Mouse (Mus musculus) subcutaneous adipose tissue, adult 2 months (tissue): ENCODE results near the gene Mutyh. TPM values are rescaled to one million over a fixed set of nuclear protein-coding genes. Genes with fewer than 3 reads are reported as not detected.

Source experiments
- polyA plus RNA-seq: library from polyadenylated mRNA; depleted of rRNA; stranded (reverse); fragments of >200 nt; gene quantifications from 2 replicates; pipeline ENCODE4 v1.2.3, GENCODE M21; 2012; ENCODE audit warnings: low replicate concordance; rRNA removed

Mutyh gene
- 7.7 and 12.9 TPM in 2 replicates for polyA plus RNA-seq

GRCm38 (mm10) chr4:116807197-116808129 is at the start of gene Mutyh, which contains the start of gene Toe1:
Gene Mutyh, plus strand, starts transcription at chr4:116807723.
Gene Toe1, minus strand, starts transcription at chr4:116807640.

GRCm38 (mm10) chr4:116821694-116822016 is 14.1 kb downstream of the Mutyh start, which contains the start of gene Hpdl:
Gene Hpdl, minus strand, starts transcription at chr4:116821707.

Other genes starting within 250 kb of the Mutyh start
- gene Ccdc17, start 211.1 kb upstream of the Mutyh start, polyA plus RNA-seq = 8.5 and 14.9 TPM in 2 replicates
- gene Nasp, start 179.8 kb upstream of the Mutyh start, polyA plus RNA-seq = 1.8 and 7.7 TPM in 2 replicates
- gene Akr1a1, start 156.0 kb upstream of the Mutyh start, polyA plus RNA-seq = 756 and 760 TPM in 2 replicates
- gene Prdx1, start 122.2 kb upstream of the Mutyh start, polyA plus RNA-seq = 206 and 234 TPM in 2 replicates
- 23.9 and 35.4 TPM in 2 replicates for gene Mmachc, start 99.3 kb upstream of the Mutyh start, polyA plus RNA-seq
- 21.5 and 47.7 TPM in 2 replicates for gene Ccdc163, start 99.2 kb upstream of the Mutyh start, polyA plus RNA-seq
- 3.4 and 4.5 TPM in 2 replicates for gene Tesk2, start 86.8 kb upstream of the Mutyh start, polyA plus RNA-seq
- 22.5 and 36.4 TPM in 2 replicates for gene Toe1, start 83 bp upstream of the Mutyh start, polyA plus RNA-seq
- gene Hpdl, start 14.0 kb downstream of the Mutyh start, polyA plus RNA-seq = 1.5 and 2.3 TPM in 2 replicates
- 0.10 and 0.91 TPM in 2 replicates for gene Zswim5, start 69.7 kb downstream of the Mutyh start, polyA plus RNA-seq
- 91.4 and 104 TPM in 2 replicates for gene Urod, start 186.7 kb downstream of the Mutyh start, polyA plus RNA-seq
- gene Hectd3, start 187.6 kb downstream of the Mutyh start, polyA plus RNA-seq = 45.0 and 57.2 TPM in 2 replicates
- gene Eif2b3, start 211.7 kb downstream of the Mutyh start, polyA plus RNA-seq = 14.9 and 23.4 TPM in 2 replicates